Mouse (Mus musculus): ENCODE results near the gene Tyw1.

Tyw1 gene

DNA sequence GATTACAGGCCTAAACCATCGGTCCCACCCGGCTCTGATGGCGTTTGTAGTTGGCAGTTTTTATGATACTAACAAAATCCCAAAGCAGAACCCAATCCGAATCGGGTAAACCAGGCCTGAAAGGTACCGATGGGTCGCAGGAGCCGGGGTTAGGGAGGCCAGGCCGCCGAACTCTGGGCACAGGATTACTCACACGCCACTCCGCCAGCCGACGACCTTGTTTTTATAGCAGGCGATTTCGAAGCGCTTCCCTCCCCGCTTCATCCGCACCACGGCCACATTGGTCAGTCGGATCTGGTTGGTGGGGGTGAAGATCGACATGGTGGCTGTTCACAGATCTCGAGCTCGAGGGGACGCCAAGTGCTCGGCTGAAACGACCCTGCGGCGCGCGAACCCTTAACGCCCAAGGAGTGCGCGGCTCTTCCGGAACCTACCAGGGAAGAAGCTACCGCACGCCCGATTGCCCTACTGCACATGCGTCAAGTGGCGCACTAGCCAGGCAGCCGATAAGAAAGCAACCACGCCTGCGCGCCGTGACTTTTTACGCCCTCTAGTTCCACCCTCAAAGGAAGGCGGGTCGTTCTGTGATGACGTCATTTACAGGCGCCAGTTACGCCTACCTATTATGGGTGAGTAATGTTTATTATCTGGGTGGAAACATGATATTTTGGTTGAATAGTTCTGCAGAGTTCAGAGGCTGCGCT, at the start of gene Tyw1, which contains the start of gene Sbds:
Gene Tyw1 (plus strand): TSS at position 603 of the 704 bp plus-strand sequence.
Gene Sbds (minus strand): TSS at position 514 of the 704 bp plus-strand sequence.
- DNase-seq (ENCODE audit: low read depth, low spot score) = peak; percentile 99

DNA sequence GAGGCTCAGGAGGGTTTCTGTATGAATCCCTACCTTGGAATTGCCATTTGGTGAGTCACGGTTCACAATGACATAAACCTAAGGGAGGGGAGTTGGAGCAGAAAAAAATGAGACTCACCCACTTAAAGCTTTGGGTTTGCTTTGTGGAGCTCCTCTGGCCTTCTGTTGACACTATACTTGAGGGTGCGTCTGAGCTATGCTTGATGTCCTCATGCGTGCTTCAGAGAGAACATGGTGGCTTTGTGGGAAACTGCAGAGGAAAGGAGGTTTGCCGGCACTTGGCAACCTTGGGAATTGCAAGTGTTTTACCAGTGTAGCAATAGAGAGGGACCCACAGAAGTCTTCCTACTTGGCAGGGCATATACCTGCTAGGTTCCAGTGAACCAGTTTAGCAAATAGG, 48.1 kb upstream of the Tyw1 start:
- no peak for DNase-seq (ENCODE audit: low read depth, low spot score)

DNA sequence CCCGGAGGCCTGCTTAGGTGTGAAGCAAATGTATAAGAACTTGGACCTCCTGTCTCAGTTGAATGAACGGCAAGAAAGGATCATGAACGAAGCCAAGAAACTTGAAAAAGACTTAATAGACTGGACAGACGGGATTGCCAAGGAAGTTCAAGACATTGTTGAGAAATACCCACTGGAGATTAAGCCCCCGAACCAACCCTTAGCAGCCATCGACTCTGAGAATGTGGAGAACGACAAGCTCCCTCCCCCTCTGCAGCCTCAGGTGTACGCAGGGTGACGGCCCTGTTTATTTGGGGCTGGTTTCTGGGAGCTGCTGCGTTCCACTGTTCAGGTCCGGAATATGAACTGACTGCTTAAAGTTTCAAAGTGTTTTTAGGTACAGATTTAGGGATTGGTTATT, 42.5 kb upstream of the Tyw1 start:
- no peak for DNase-seq (ENCODE audit: low read depth, low spot score)

DNA sequence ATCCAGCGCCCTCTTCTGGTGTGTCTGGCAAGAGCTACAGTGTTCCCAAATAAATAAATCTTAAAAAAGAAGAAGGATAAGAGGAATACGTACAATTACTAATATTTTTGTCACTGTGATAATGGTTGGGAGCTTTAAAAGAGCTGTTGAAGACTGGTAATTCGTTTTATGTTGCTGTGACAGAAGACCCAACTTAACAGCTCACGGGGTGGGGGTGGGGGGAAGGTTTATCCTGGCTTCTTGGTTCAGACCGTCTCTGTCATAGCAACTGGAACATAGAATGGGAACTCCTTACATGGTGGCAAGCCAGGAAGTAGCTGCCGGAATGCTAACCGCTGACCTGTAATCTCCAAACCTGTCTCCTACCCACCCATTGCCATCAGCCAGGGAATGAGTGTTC, 38.6 kb upstream of the Tyw1 start, which contains the start of gene Tmem248:
Gene Tmem248 (plus strand): TSS at position 301 of the 400 bp plus-strand sequence.
- no peak for DNase-seq (ENCODE audit: low read depth, low spot score)

DNA sequence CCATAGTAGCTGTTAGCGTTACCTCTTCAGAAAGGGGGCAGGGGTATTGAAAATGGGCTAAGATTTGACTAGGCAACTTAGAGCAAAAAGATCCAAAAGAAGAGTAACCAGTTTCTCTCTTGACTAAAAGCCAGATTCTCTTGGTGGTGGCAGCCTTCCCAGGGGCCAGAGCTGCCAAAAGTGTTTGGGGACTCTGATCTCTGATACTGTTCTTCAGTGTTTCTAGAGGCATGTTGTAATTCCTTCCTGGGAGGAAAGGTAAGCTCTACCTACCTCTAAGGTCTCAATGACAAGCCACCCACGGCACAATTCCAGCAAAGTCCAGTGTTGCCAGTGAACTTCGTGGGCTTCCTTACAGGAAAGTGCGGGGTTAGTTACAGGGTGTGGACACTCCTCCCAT, 38.0 kb upstream of the Tyw1 start:
- DNase-seq (ENCODE audit: low read depth, low spot score) = no peak

DNA sequence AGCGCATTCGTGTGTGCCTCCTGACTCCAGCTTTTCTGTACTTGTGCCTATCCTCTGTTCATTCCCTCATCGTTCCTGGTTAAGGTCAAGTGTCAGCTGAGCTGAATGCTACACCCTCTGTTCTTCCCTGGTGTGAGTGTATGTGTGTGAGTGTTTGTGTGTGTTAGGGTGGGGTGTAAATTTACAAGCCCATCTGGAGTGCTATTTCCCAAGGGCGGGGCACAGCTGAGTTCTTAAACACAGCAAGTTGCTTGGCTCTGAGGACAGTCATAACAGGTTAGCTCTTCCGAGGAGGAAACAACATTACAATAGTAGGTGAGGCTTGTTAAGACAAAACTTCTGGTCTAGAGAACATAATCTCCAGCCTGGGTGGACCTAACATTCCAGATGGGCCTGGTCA, 37.1 kb upstream of the Tyw1 start:
- DNase-seq (ENCODE audit: low read depth, low spot score) = no peak

DNA sequence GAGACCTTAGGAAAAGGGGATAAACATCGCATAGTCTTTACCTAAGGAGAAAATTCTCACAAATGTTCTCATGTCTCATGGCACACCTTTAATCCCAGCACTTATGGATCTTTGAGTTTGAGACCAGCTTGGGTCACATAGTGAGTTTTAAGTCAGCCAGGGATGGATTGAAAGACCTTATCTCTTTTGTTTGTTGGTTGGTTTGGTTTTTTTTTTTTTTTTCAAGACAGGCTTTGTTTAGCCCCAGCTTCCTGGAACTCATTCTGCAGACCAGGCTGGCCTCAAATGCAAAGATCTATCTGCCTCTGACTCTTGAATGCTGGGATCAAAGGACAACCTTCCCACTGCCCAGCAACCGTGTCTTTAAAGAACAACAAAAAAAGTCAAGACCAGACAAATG, 34.1 kb upstream of the Tyw1 start:
- no peak for DNase-seq (ENCODE audit: low read depth, low spot score)

DNA sequence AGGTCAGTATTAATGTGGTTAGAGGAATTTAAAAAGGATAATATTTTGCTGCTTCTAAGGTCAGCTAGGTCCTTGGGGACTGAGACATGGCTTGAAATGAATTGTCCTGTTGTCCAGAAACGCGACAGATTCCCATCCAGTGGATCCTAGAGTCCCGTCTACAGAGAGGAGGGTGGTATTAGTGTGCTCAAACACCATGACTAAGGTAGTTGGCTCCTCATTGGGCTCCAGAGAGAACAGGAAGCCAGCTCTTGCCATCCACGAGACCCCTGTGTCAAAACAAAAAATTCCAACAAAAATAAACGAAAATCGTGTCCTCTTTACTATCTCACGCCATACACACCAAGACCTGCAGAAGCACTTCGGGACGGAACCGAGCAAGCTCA, 33.7 kb upstream of the Tyw1 start:
- no peak for DNase-seq (ENCODE audit: low read depth, low spot score)

DNA sequence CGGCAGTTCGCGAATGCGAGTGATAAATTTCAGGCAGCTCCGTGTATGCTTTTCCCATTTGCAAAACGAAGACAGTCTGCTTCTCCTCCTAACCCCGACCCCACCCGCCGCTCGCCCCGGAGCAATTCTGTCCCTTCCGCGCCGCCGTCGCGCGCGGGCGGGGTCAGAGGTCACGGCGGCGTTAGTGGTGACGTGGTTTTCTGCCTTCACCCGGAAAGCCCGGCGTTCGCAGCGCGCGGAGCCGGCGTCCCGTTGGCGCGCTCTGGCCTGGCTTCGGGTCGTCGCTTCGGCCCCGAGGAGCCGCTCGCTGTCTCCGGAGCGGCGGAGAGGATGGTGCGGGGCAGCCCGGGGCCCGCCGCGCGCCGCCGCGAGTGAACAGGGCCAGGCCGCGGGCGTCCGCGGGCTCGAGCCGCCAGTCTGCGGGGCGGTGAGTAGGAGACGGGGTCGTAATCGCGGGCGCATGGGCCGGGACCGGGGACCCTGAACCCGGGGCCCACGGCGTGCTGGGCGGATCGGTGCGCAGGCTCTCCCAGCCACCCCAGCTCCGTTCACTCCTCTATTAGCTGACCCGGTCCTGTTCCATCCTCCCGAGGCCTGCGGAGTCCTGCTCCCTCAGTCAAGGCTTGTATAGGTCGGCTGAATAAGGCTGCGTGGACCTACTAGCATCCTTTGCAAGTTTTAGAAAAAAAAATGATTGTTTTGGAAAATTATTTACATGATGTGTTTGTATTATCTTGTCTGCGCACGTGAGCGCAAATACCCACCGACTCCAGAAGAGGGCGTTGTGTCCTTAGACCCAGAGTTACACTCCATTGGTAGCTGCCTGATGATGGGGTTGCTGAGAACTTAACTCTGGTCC, 33.0 kb upstream of the Tyw1 start:
- DNase-seq (ENCODE audit: low read depth, low spot score) = peak; percentile 93

DNA sequence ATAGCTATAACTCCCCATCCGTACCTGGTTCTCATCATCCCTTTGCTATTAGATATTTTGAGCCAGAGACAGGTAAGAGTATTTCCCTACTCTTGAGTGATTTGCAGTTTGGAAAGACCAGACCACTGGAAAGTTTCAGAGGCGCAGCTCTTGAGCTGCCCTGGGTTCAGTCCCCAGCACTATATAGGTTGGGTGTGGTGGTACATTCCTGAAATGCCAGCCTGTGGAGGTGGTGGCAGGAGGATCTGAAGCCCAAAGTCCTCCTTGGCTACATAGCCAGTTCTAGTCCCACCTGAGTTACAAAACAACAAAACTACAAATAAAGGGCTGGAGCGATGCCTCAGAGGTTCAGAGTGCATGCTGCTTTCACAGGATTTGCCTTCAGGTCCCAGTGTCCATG, 28.6 kb upstream of the Tyw1 start:
- DNase-seq (ENCODE audit: low read depth, low spot score) = no peak

DNA sequence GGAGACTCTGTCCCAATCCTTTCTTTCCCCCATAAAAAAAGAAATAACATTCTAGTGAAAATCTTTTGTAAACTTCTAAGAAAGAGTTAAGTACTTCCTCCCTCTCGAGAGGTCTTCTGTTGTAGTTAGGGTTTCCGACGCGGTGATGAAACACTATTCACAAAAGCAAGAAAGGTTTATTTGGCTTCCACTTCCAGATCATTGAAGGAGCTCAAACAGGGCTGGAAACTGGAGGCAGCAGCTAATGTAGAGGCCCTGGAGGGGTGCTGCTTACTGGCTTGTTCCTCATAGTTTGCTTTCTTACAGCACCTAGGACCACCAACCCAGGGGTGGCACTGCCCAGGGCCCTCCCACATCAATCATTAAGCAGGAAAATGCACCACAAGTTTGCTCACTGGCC, 27.3 kb upstream of the Tyw1 start:
- no peak for DNase-seq (ENCODE audit: low read depth, low spot score)

DNA sequence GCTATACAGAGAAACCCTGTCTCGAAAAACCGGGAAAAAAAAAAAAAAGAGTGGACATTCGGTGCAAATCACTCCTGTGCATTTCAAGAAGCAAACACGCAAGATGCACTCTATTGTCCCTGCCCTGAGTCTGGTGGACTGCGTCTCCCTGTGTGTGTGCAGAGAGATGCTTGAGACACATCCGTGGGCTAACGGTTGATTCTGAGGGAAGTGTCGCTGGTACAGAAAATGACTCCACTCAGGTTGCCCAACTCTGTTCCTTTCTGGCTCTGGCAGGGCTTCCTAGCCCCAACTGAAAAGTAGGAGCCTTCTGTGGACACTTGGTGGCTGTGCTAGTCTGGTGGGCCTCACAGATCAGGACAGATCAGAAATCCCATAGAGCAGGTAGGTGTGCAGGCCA, 19.1 kb upstream of the Tyw1 start:
- DNase-seq (ENCODE audit: low read depth, low spot score) = no peak

DNA sequence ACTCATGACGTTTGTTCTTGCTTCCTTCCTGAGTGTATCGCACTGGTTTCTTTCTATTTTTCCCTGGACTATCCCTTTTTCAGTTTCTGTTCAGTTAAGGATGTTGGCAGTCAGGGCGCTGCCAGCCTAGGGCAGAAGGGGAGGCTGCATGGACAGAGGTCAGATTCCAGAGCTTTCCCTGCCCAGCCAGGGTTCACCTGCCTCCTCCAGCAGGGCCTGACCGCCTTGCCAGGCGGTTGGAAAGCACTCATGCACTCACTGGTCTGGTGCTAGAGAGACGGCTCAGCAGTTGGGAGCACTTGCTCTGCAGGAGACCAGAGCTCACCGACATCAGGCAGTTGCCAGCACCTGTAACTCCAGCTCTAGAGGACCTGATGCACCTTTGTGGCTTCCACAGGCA, 16.2 kb upstream of the Tyw1 start:
- DNase-seq (ENCODE audit: low read depth, low spot score) = no peak

DNA sequence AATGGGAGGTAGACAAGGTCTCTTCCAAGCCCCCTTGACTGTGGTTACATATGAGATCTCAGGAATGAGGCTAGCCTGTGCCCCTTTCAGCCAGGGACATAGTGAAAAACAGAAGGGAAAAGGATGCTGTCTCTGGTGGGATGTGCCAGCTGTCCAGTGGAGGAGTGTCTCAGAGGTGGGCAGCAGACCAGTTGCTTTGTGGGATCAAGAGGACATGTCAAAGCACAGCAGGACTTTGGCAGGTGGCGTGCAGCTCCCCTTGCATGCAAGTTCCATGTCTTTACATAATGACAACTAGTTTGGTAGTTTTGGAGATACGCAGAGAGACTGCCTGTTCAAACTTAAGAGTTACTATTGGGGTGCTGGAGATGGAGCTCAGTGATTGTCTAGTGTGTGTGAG, 15.6 kb upstream of the Tyw1 start:
- DNase-seq (ENCODE audit: low read depth, low spot score) = no peak

DNA sequence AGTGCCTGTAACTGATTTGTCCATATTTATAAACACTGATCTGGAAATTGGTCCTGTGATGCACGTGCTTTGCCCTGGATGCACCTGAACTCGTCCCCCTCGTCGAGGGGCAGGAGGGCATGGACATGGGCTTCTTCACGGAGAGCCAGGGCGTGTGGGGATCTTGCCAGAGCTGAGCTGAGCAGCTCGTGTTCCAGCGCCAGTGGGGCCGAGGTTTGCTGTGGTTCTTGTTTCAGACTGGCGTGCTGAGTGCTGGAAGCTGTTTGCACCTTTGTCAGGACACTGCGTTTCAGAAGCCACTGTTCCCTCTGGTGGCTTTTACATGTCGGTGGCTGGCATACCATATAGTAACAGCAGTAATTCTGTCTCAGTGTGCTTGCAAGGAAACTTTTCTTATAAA, 14.0 kb upstream of the Tyw1 start:
- DNase-seq (ENCODE audit: low read depth, low spot score) = no peak

DNA sequence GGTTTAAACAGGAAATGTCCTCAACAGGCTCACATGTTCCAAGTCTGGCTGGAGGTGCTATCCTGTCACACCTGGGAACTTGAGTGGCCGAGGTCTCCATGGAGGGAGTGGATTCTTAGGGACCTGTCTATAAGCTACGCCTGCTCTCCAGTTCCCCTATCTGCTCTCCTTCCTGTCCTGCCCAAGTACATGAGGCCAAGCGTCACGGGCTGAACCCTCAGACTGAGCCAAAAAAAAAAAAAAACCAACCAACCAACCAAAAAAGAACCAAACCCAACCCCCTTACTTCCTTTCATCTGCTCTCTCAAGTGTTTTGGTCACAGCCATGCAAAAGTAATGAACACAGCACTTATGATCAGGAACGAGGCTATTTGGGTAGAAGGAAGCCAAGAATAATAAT, 7.6 kb upstream of the Tyw1 start:
- no peak for DNase-seq (ENCODE audit: low read depth, low spot score)

DNA sequence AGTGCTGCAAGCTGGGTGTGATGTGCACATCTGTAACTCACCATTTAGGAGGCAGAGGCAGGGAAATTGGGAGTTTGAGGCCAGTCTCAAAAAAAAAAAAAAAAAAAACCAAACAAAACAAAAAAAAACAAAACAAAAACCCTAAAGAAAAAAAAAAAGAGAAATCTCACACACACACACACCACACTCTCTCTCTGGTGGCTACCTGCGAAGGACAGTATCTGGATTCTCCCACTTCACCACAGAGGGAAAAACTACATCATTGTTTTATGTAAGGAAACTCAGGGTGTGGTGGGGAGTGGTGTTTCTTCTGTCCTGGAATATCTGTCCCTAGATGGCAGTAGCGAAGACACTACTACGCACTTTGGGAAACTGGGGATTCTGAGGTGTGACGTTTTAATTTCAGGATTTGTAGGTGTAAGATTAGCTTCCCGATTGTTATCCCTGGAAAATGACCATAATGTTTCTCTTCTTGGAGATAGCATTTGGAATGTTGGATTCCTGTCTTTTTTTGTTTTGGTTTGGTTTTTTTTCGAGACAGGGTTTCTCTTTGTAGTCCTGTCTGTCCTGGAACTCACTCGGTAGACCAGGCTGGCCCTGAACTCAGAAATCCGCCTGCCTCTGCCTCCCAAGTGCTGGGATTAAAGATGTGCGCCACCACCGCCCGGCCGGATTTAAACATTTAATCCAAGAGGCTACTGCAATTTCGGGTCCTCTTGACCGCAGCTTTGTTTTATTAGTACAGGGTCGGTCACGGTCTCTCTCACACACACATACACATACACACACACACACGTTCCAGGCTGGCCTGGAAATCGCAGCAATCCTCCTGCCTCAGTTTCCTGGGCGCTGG, 1.0 kb upstream of the Tyw1 start:
- DNase-seq (ENCODE audit: low read depth, low spot score) = peak; percentile 45

DNA sequence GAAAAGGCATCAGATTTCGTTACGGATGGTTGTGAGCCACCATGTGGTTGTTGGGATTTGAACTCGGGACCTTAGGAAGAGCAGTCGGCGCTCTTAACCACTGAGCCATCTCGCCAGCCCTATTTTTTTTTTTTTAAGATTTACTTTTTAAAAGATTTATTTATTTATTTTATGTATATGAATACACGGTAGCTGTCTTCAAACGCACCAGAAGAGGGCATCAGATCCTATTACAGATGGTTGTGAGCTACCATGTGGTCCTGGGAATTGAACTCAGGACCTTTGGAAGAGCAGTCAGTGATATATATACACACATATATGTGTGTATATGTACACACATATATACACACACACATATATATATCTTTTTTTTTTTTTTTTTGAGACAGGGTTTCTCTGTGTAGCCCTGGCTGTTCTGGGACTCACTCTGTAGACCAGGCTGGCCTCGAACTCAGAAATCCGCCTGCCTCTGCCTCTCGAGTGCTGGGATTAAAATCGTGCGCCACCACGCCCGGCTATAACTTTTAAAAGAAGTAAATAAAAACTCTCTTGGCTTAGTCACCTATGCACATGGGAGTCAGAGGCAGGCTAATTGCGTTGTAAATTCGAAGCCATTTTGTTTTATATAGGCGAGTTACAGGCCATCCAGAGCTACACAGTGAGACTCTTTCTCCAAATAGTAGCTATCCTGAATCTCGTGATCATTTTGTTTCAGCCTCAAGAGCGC, 543 bp downstream of the Tyw1 start:
- DNase-seq (ENCODE audit: low read depth, low spot score) = peak; percentile 76

DNA sequence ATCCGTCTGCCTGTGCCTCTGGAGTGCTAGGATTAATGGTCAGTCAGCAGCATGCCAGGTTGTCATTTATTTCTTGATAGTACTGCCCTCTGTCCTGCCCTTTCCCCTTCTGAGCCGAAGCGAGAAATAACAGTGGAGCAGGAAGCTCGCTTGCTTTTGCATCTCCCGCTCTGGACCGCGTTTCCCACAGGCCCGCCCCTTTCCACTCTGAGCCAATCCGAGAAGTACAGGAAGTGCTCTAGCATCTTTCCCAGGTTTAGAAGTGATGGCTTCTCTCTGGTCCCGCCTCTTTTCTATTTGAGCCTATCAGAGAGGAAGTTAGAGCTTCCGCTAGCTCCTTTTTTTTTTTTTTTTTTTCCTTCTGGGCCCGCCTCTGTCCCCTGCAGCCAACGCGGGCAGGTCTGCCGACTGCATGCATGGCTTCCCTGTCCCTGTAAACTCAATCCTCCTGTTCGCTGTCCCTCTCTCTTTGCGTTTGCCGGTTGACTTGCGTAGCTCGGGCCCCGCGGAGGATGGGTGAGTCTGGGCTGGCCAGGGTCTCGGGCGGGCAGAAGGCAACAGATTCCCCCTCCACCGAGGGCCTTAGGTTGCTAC, 1.4 kb downstream of the Tyw1 start:
- peak; percentile 97 for DNase-seq (ENCODE audit: low read depth, low spot score)

DNA sequence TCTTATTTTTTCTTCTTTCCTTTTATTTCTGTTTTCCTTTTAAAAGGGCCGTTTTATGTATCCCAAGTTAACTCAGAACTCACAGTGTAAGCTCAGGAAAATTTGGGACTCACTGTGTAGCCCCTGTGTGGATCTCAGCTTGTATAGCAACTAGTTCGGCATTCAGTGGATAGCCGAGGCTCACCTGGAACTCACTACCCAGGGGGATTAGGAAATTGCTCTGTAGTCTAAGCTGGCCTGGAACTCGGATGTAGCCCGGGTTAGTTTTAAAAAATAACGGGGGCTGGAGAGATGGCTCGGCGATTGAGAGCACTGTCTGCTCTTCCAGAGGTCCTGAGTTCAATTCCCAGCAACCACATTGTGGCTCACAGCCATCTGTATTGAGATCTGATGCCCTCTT, 1.9 kb downstream of the Tyw1 start:
- DNase-seq (ENCODE audit: low read depth, low spot score) = no peak

DNA sequence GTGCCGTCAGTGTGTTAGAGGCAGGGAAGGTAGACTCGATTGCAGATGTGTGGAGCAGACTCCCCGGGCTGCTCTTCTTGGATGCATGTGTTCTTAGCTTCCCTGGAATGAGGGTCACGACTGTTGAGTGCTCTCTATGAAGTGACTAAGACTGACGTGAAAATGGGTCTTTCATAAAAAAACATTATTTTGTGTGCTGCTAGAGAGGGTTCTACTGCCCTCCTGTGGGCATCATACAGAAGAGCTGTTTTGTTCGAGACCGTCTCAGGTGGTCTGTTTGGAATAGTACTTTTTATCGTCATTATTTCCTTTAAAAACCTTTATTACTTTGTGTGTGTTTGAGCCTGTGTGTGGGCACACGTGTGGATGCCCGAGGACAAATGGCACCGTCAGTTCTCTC, 8.0 kb downstream of the Tyw1 start:
- no peak for DNase-seq (ENCODE audit: low read depth, low spot score)
